Mouse (Mus musculus) naive thymus-derived CD4-positive, alpha-beta T cell, adult 5 months (primary cell): ENCODE results near the gene Cox18. TPM values are rescaled to one million over a fixed set of nuclear protein-coding genes. Genes with fewer than 3 reads are reported as not detected.

Source experiments
- polyA plus RNA-seq: library from polyadenylated mRNA; unstranded; fragments of 100-300 nt; shearing (Covaris generic); gene quantifications from one replicate; pipeline ENCODE4 v1.2.1, GENCODE M21; 2017

Cox18 gene
- polyA plus RNA-seq, result 36.6 TPM

DNA sequence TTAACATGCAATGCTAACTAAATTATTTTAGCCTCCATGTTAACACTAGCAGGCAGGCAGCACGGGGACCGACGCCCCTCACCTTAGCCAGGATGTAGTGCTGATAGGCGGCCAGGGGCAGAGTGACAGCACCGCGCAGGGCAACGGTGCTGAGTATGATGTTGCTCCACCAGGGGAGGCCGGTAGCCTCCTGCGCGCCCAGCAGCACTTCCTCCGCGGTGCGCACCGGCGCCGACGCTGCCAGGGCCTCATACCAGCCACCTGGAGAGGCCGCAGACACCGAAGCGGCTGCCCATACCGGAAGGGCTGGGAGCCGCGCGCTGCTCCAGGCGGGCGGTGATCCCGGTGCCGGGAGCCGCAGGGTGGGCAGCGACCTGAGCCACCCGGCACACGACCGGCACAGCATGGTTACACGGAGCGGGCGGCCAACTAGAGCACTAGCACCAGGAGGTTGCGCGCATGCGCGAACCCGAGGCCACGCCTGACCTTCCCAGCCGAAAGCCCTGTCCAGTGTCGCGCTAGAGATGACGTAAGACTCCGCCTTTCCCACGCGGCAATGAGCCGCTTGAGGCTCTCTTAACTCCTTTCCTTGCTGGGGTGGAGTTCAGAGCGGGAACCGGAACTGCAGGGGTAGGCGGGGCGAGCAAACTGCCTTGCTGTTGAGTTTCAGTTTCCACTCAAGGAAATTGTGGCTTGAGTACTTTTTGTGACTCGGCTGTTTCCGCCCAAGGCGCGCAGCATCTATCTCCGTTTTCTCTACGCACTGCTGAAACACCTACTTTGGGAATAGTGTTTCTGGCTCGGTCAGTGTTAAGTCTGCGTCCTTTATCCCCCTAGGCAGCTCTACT lies at the start of gene Cox18:
TSS of gene Cox18 (minus strand) at position 468 of the 848 bp plus-strand sequence.

Other genes starting within 250 kb of the Cox18 start
- gene Ankrd17, start 142.6 kb upstream of the Cox18 start, polyA plus RNA-seq, result 36.2 TPM
- 2.0 TPM for gene Gm9958, start 143.2 kb upstream of the Cox18 start, polyA plus RNA-seq
- gene Alb, start 236.9 kb upstream of the Cox18 start, polyA plus RNA-seq, result not detected